Mouse (Mus musculus) limb, embryonic 14.5 days (tissue): ENCODE data around the gene Brox. TPM values are rescaled to one million over a fixed set of nuclear protein-coding genes. Genes with fewer than 3 reads are reported as not detected.
A peak's percentile ranks its signal among the peaks of the same experiment; 100 is the strongest.

ENCODE experiments used
- ATAC-seq: fragments of 200-750 bp; cut with Nextera tagmentation; 2 replicates; pipeline ENCODE4 v1.8.0; 2017; ENCODE audit warnings: low read depth, moderate number of reproducible peaks, moderate TSS enrichment; ENCODE audit not compliant: low FRiP score
- DNase-seq: peaks from one replicate; pipeline ENCODE4 v3.0.0-alpha.2; 2015; ENCODE audit warnings: low spot score
- H3K27ac ChIP-seq: fragments of 300-500 bp; sonication (generic); replicated peaks from 2 replicates; pipeline ENCODE4 v1.5.1; 2014; ENCODE audit warnings: low read depth, mild to moderate bottlenecking, low read length, moderate library complexity, mixed read lengths
- H3K27me3 ChIP-seq: fragments of 300-500 bp; sonication (generic); 2 replicates; pipeline ENCODE4 v1.6.1; 2014; ENCODE audit warnings: low read length, mixed read lengths; ENCODE audit not compliant: control insufficient read depth, insufficient read depth
- H3K36me3 ChIP-seq: fragments of 300-500 bp; sonication (generic); 2 replicates; pipeline ENCODE4 v1.6.1; 2014; ENCODE audit warnings: mild to moderate bottlenecking, low read length, moderate library complexity, mixed read lengths; ENCODE audit not compliant: control insufficient read depth, insufficient read depth
- H3K4me1 ChIP-seq: fragments of 300-500 bp; sonication (generic); 2 replicates; pipeline ENCODE4 v1.6.1; 2014; ENCODE audit warnings: antibody characterized with exemption, low read length, mixed read lengths; ENCODE audit not compliant: control insufficient read depth, insufficient read depth
- H3K4me2 ChIP-seq: fragments of 300-500 bp; sonication (generic); replicated peaks from 2 replicates; pipeline ENCODE4 v1.6.1; 2014; ENCODE audit warnings: low read depth, mild to moderate bottlenecking, low read length, moderate library complexity; ENCODE audit not compliant: severe bottlenecking
- H3K4me3 ChIP-seq: fragments of 300-500 bp; sonication (generic); replicated peaks from 2 replicates; pipeline ENCODE4 v1.5.1; 2014; ENCODE audit warnings: low read length
- H3K9ac ChIP-seq: fragments of 300-500 bp; sonication (generic); 2 replicates; pipeline ENCODE4 v1.6.1; 2014; ENCODE audit warnings: mild to moderate bottlenecking, low read depth, low read length, moderate library complexity; ENCODE audit not compliant: severe bottlenecking
- H3K9me3 ChIP-seq: fragments of 300-500 bp; sonication (generic); 2 replicates; pipeline ENCODE4 v1.6.1; 2016; ENCODE audit warnings: low read length; ENCODE audit not compliant: control insufficient read depth
- POLR2A ChIP-seq: fragments of 200-500 bp; IDR thresholded peaks from 2 replicates; pipeline ENCODE4 v1.8.0; 2012; ENCODE audit warnings: inconsistent platforms, mild to moderate bottlenecking, moderate library complexity, borderline replicate concordance; ENCODE audit not compliant: insufficient read depth, insufficient read length; ENCODE audit errors: extremely low read depth
- WGBS: fragments of 180-500 bp; shearing (Covaris S2); extraction: QIAGEN DNeasy Blood & Tissue Kit; methylation state at CpG from one replicate; pipeline ENCODE4 v1.1.7; 2014; 5-methylcytosine and 5-hydroxymethylcytosine counted together
- polyA plus RNA-seq, 2 experiments: library from polyadenylated mRNA; depleted of rRNA in 1 of 2; stranded (reverse) in 1 of 2; unstranded in 1 of 2; fragments of >200 nt; fragmentation: Nextera tagmentation in 1 of 2; extraction: Ambion mirVana in 1 of 2; gene quantifications; 2 replicates each; pipeline versions ENCODE4 v1.2.1 to v1.2.3; 2012 to 2014

Gene Brox
- polyA plus RNA-seq, 2 experiments, result 37.8 to 41.7 TPM

DNA sequence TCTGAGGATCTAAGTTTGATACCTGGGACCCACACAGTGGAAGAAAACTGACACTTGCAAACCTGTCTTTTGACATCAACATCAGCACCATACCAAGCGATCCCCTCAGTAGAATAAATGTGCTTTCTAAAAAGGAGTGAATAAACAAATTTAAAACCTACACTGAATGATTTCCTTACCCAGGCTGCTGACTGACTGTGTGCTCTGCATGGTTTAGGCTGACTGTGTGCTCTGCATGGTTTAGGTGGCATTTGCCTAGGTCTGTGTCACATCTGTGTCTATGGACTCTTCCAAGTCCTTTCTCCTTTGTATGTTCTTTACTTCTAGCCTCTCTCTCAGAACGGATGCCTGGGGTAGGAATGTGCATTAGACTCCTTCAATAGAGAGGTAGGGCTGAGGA is 45.3 kb downstream of the Brox start:
- Histone ChIP-seq H3K27me3 (no peaks in the 10 kb centered on the region), H3K4me2 (no peak overlapping the region), H3K9ac (no peak overlapping the region), H3K36me3 (no peaks in the 10 kb centered on the region), H3K4me1 (no peaks in the 10 kb centered on the region; the same call in 1 of the 2 replicates), H3K9me3 (no peaks in the 10 kb centered on the region), H3K4me3 (no peak overlapping the region), H3K27ac (no peak overlapping the region)
- ATAC-seq (no peak), DNase-seq (no peak)
- TF ChIP-seq POLR2A, result no peak
- WGBS, result 71% methylated on average over 2 of the region's 2 CpGs

- H3K4me1 ChIP-seq, result no peaks in the 10 kb centered on the region; the same call in 1 of the 2 replicates
- DNase-seq (no peak), ATAC-seq (no peak)
- H3K4me3 ChIP-seq, result no peak overlapping the region
- no peak for TF ChIP-seq POLR2A
- H3K27ac ChIP-seq, result no peak overlapping the region
- no peaks in the 10 kb centered on the region for H3K9me3 ChIP-seq
- H3K27me3 ChIP-seq, result no peaks in the 10 kb centered on the region
- no peak overlapping the region for H3K4me2 ChIP-seq
- no peak overlapping the region for H3K9ac ChIP-seq
- WGBS, result 56% methylated on average over 4 of the region's 4 CpGs
- H3K36me3 ChIP-seq, result no peaks in the 10 kb centered on the region
These were observed 46.5 kb downstream of the Brox start for GRCm38 (mm10) chr1:183250612-183251011.

- WGBS, result 20% methylated on average over 1 of the region's 1 CpGs
- no peak for ATAC-seq
These were observed 48.9 kb downstream of the Brox start for GRCm38 (mm10) chr1:183248144-183248543.

GRCm38 (mm10) chr1:183243293-183243692 is 53.8 kb downstream of the Brox start:
- no peak for TF ChIP-seq POLR2A
- Histone ChIP-seq H3K9ac (no peak overlapping the region), H3K4me1 (no peaks in the 10 kb centered on the region), H3K27ac (no peak overlapping the region), H3K27me3 (no peaks in the 10 kb centered on the region), H3K4me3 (no peak overlapping the region), H3K4me2 (no peak overlapping the region), H3K9me3 (no peaks in the 10 kb centered on the region), H3K36me3 (no peaks in the 10 kb centered on the region)
- no peak for DNase-seq
- no peak for ATAC-seq
- WGBS, result 71% methylated on average over 7 of the region's 7 CpGs

More at GRCm38 (mm10) chr1:183248144-183248543, 48.9 kb downstream of the Brox start:
- no peak for TF ChIP-seq POLR2A
- DNase-seq, result no peak
- no peaks in the 10 kb centered on the region; the same call in 1 of the 2 replicates for H3K4me1 ChIP-seq
- H3K4me2 ChIP-seq, result no peak overlapping the region
- no peak overlapping the region for H3K9ac ChIP-seq
- no peak overlapping the region for H3K27ac ChIP-seq
- H3K4me3 ChIP-seq, result no peak overlapping the region
- H3K9me3 ChIP-seq, result no peaks in the 10 kb centered on the region
- no peaks in the 10 kb centered on the region for H3K27me3 ChIP-seq
- H3K36me3 ChIP-seq, result no peaks in the 10 kb centered on the region

GRCm38 (mm10) chr1:183237901-183238300 is 59.2 kb downstream of the Brox start:
- TF ChIP-seq POLR2A, result no peak
- Histone ChIP-seq H3K4me1 (peaks cover 6% of the 10 kb centered on the region; the same call in 1 of the 2 replicates), H3K27me3 (no peaks in the 10 kb centered on the region), H3K27ac (no peak overlapping the region), H3K9me3 (no peaks in the 10 kb centered on the region), H3K9ac (no peak overlapping the region), H3K36me3 (no peaks in the 10 kb centered on the region), H3K4me2 (no peak overlapping the region), H3K4me3 (no peak overlapping the region)
- ATAC-seq (no peak), DNase-seq (peak; percentile 54)
- 18% methylated on average over 2 of the region's 2 CpGs for WGBS

GRCm38 (mm10) chr1:183236460-183236859 is 60.6 kb downstream of the Brox start:
- H3K9me3 ChIP-seq, result no peaks in the 10 kb centered on the region
- peaks cover 6% of the 10 kb centered on the region; the same call in 1 of the 2 replicates for H3K4me1 ChIP-seq
- ATAC-seq, result no peak
- no peak for DNase-seq
- no peak for TF ChIP-seq POLR2A
- no peak overlapping the region for H3K4me3 ChIP-seq
- H3K27me3 ChIP-seq, result no peaks in the 10 kb centered on the region
- H3K27ac ChIP-seq, result no peak overlapping the region
- 91% methylated on average over 5 of the region's 5 CpGs for WGBS
- H3K36me3 ChIP-seq, result no peaks in the 10 kb centered on the region
- H3K9ac ChIP-seq, result no peak overlapping the region
- H3K4me2 ChIP-seq, result no peak overlapping the region
